Mouse (Mus musculus) left cerebral cortex, adult 18-20 months (tissue): ENCODE data around the gene Kirrel. TPM values are rescaled to one million over a fixed set of nuclear protein-coding genes. Genes with fewer than 3 reads are reported as not detected.
A peak's percentile ranks its signal among the peaks of the same experiment; 100 is the strongest.
"Not testable (repeated sequence)": the region's sequence is repeated elsewhere in the genome, so short reads cannot be mapped to it uniquely, and the experiment has no call there.

Source experiments
- DNase-seq, 2 experiments: peaks; one replicate each; pipeline ENCODE4 v3.0.0; 2021 to 2022; ENCODE audit warnings: low spot score in 2 of 2, mixed read lengths in 1 of 2
- total RNA-seq, 2 experiments: library from RNA; stranded (reverse); gene quantifications; 2 replicates each; pipeline ENCODE4 v1.2.3; 2021

Kirrel gene
- total RNA-seq, 2 experiments from 2014 or later = 3.9 to 4.2 TPM

DNA sequence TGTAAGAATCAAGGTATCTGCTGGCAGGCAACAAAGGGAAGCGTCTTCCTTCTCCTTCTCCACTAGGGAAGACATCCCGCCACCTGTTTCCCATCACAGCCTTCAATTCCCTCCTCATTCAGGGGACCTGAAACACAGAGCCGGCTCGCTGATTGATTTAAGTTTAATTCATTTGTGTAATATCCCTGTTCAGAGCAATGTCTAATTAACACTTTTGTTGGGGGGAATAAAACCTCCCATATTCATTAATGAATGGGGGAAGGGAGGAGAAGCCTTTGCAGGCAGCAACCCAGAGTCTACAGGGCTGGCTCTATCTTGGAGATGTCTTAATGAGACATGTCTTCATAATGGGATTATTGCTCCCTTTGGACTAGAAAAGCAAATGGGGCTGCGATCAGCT, 34.3 kb downstream of the Kirrel start:
- DNase-seq = no peak

- no peak for DNase-seq
These were observed 37.8 kb downstream of the Kirrel start for GRCm38 (mm10) chr3:87136782-87137181.

DNA sequence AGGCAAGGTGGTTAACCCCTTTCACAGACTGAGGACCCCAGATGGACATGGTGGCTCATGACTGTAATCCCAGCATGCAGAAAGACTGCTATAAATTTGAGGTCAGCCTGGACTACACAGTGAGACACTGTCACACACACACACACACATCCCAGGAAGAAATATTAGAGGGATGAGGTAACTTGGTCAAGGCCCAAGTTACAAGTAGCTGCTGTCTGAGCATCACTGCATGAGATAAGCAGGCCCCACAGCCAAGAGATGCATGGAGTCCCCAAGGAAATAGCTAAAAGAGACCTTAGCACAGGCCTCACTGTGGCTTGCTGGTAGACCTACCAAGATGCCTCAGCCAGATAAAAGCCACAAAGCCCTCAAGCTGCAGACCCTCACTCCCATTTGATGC, 39.6 kb downstream of the Kirrel start:
- DNase-seq = no peak

DNA sequence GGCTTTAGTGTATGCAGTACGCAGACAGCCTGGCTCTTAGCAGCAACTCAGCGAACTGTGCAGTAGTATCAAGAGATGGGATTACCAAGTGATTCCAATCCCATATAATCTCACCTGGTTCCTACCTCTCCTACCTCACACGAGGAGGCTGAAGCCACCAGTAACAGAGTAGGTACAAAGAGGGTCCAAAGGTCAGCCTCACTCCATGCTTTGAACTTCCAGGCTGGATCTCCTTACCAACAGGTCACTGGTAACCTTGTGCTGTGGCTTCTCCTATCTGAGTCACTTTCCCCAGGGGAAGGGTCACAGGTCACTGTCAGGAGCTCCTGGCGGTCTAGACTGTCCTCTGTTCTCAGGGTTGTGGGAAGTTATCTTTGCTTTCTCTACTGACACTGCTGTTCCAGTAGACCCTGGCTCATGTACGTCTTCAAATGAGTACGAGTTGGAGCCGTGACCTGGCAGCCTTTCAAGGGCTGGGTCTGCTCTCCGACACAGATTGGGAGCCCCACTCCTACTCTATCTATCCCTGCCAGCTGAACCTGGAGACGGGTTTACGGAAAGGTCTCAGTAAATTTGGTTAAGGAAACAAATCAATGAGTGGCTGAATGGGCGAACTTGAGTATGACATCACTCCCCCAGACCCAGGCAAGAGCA, 42.7 kb downstream of the Kirrel start:
- DNase-seq = no peak

DNA sequence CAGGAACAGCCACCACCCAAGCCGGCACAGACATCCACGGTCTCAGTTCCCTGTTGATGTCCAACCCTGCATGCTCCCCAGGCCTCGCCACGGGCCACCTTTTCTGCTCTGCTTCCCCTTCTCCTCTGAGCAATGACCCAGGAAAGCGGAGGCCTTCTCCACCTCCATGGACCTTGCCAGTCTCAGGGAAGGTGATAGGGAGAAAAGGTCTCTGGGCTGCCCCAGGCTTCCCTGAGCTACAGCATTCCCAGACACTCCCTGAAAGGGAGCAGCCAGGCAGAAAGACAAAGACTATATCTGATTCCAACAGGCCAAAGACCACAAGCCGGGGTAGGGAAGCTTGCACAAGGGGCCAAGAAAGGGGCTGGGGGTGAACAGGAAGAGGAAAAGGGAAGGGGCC, 43.6 kb downstream of the Kirrel start:
- DNase-seq = no peak

- DNase-seq = no peak
These were observed 50.8 kb downstream of the Kirrel start for GRCm38 (mm10) chr3:87123795-87124194.

- no peak for DNase-seq
These were observed 56.3 kb downstream of the Kirrel start for GRCm38 (mm10) chr3:87118214-87118613.

GRCm38 (mm10) chr3:87117632-87118031, 56.9 kb downstream of the Kirrel start:
- no peak for DNase-seq

GRCm38 (mm10) chr3:87115726-87116540, 58.6 kb downstream of the Kirrel start:
- DNase-seq = no peak

- DNase-seq = no peak
These were observed 59.3 kb downstream of the Kirrel start for GRCm38 (mm10) chr3:87115271-87115670.

GRCm38 (mm10) chr3:87114801-87115200, 59.7 kb downstream of the Kirrel start:
- DNase-seq = no peak

DNA sequence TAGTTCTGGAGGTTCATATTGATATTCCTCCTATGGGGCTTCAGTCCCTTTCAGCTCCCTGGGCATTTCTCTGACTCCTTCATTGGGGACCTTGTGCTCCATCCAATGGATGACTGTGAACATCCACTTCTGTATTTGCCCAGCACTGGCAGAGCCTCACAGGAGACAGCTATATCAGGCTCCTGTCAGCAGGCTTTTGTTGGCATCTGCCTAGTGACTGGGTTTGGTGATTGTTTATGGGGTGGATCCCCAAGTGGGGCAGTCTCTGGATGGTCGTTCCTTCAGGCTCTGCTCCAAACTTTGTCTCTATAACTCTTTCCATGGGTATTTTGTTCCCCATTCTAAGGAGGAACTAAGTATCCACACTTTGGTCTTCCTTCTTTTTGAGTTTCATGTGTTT, 60.7 kb downstream of the Kirrel start:
- not testable (repeated sequence) for DNase-seq

DNA sequence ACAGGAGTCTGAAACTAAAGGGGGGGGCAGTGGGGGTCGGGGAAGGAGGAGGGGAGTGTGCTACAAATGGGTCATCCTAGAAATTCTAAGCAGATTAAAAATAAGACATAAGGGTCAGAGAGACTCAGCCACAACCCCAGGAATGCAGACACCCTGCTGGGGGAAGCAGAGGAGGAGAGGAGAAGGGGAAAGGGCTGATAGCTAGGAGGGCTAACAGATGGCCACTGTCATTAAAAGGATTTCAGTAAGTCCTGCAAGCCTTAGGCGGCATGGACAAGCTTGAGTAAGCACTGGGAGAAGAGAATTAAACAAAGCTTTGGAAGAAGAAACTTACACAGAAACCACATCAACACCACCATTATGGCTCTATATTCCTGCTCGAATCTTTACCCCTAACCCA, 62.3 kb downstream of the Kirrel start:
- no peak for DNase-seq

DNA sequence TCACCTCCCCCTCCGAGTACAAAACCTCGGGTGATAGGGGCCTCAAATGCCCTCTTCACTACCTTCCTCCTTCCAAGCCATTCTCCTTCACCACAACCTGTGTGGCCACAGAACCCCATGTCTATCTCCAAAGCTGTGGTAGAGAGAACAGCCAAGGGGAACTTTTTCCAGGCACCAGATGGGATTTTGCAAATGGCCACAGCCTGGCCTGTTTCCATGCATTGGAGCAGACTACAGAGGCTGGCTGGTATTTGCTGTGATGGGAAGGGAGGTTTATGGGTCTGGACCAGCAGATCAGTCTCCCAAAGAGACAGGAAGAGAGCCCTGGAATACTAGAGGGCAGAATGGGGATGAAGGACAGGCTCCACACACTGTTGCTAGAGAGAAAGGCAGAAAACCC, 69.7 kb downstream of the Kirrel start:
- no peak for DNase-seq

- DNase-seq = no peak
These were observed 72.2 kb downstream of the Kirrel start for GRCm38 (mm10) chr3:87102346-87102745.

- DNase-seq = no peak
These were observed 73.6 kb downstream of the Kirrel start for GRCm38 (mm10) chr3:87100911-87101310.

DNA sequence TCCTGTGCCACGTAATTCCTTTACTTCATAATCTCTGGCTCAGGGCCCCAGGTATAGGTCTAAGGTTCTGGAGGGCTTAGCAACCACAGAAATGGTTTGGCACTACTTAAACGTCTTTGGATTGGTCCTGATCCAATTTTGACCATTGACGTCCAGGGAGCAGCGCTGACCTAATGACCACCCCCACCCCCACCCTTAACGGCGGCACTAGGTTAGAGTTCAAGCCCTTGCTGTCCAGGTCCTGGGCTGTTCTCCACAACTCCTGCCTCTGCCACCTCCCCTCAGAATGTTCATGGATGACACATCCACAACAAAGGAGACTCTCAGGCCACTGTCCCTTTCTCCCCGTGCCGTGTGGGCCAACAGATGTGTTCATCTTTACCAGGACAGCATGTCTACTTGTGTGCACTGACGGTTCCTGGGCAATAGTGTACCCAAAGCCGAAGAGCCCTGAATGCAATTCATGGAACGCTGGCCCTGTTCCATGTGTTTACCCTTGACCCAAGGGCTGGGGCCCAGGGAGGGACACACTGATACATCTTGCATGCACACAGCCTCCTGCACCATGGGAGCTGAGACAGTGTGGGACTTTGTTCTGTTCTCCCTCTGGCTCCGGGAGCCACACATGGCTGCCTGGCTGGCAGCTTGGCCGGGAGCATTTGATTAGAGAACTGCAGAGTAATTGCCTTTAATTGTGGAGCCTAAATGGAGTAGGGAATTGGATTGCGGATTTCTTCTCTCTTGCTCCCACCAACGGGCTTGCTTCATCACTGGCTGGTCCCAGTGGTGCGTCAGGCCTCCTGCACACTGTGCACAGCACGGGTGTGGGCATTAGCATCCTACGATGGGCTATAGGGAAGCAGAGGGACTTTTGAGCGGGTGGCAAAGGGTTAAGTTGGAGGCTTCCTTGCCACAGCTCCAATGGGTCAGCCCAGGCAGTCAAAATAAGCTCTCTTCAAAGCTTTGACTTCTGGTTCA, 76.3 kb downstream of the Kirrel start:
- peak in 1 of 2 experiments; percentile 10 for DNase-seq

DNA sequence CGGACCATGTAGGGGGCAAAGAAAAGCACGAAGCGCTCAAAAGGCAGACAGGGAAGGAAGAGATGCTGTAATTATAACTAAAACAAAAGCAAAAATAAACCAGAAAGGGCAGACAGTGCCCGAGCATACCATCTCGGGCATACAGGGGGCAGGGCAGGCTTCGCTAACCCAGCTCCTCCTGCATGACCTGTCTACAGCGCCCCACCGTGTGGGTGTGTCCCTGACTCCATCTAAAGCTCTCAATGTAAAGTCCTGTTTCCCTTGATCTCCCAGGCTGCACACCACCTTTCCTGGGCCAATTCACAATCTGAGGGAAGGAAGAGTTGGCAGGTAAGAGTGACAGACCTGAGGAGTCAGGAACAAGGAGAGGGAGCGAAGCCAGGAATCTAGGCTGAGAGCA, 77.3 kb downstream of the Kirrel start:
- no peak for DNase-seq

DNA sequence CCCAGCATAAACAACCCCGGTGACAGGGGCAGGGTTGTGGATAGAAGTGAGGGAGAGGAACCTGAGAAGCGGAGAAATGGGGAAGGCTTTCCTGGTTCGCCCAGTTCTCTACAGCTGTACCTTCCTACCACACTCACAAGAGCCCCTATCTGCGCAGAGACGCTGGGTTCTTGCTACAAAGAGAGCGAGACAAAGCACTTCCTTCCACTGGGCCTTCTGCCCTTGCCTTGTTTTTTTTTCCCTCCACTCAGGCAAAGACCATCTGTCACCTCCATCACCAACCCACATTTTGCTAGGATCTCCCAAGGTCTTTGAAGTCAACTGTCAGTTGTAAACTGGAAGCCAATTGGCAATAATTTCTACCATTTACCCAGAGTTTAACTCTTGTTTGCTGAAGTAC, 80.8 kb downstream of the Kirrel start:
- no peak for DNase-seq

GRCm38 (mm10) chr3:87089694-87090565, 84.6 kb downstream of the Kirrel start:
- DNase-seq = peak; percentile 65 to 74

DNA sequence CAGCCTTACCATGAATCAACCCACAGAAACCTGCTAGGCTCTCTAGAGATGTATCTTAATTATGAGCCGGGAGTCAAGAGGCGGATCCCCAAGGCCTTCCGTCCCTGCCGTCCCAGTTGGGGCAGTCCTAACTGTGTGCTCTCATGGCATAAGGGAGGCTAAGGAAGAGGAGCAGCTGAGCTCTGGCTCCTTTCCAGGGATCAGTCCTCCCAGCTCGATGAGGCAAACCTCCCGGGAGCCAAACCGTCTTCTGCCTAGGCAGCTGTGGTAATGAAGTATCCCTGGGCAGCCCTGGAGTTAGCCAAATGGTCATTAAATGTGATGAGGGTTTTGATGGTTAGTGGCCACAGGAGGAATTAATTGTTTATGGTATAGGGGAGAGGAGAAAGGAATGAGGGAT, 87.4 kb downstream of the Kirrel start:
- no peak for DNase-seq
